Mouse (Mus musculus) embryonic facial prominence, embryonic 12.5 days (tissue): ENCODE results near the gene Fosl1. TPM values are rescaled to one million over a fixed set of nuclear protein-coding genes. Genes with fewer than 3 reads are reported as not detected.

Experiments
- ATAC-seq: fragments of 200-750 bp; cut with Nextera tagmentation; 2 replicates; pipeline ENCODE4 v1.8.0; 2017; ENCODE audit not compliant: insufficient number of reproducible peaks, insufficient read depth, low FRiP score, low TSS enrichment
- H3K27ac ChIP-seq: fragments of 300-500 bp; sonication (generic); 2 replicates; pipeline ENCODE4 v1.5.1; 2016; ENCODE audit warnings: mild to moderate bottlenecking
- H3K27me3 ChIP-seq: fragments of 300-500 bp; sonication (generic); 2 replicates; pipeline ENCODE4 v1.6.1; 2016; ENCODE audit warnings: mild to moderate bottlenecking, moderate library complexity
- H3K36me3 ChIP-seq: fragments of 300-500 bp; sonication (generic); 2 replicates; pipeline ENCODE4 v1.6.1; 2016; ENCODE audit warnings: mild to moderate bottlenecking
- H3K4me1 ChIP-seq: fragments of 300-500 bp; sonication (generic); 2 replicates; pipeline ENCODE4 v1.6.1; 2016
- H3K4me2 ChIP-seq: fragments of 300-500 bp; sonication (generic); replicated peaks from 2 replicates; pipeline ENCODE4 v1.6.1; 2016; ENCODE audit warnings: mild to moderate bottlenecking, moderate library complexity
- H3K4me3 ChIP-seq: fragments of 300-500 bp; sonication (generic); 2 replicates; pipeline ENCODE4 v1.5.1; 2016; ENCODE audit warnings: mild to moderate bottlenecking
- H3K9ac ChIP-seq: fragments of 300-500 bp; sonication (generic); 2 replicates; pipeline ENCODE4 v1.6.1; 2016; ENCODE audit warnings: mild to moderate bottlenecking, moderate library complexity
- H3K9me3 ChIP-seq: fragments of 300-500 bp; sonication (generic); 2 replicates; pipeline ENCODE4 v1.6.1; 2016; ENCODE audit warnings: mild to moderate bottlenecking, moderate library complexity
- WGBS: fragments of 180-500 bp; shearing (Covaris S2); methylation state at CpG from one replicate; pipeline ENCODE4 v1.1.7; 2016; 5-methylcytosine and 5-hydroxymethylcytosine counted together
- polyA plus RNA-seq: library from polyadenylated mRNA; unstranded; fragments of >200 nt; fragmentation: Nextera tagmentation; extraction: Ambion mirVana; gene quantifications from 2 replicates; pipeline ENCODE4 v1.2.1, GENCODE M21; 2016

Gene Fosl1
- polyA plus RNA-seq, 1 experiment from 2014 or later, result not detected

- H3K9ac ChIP-seq, result peak overlapping the region; percentile 81
- H3K36me3 ChIP-seq, result peaks cover 41% of the 10 kb centered on the region
- peak overlapping the region; percentile 74 for H3K27ac ChIP-seq
- H3K4me3 ChIP-seq, result peak overlapping the region; percentile 80
- no peaks in the 10 kb centered on the region for H3K9me3 ChIP-seq
- peak overlapping the region; percentile 88 for H3K4me2 ChIP-seq
- peaks cover 28% of the 10 kb centered on the region for H3K4me1 ChIP-seq
- WGBS, result 89% methylated on average over 18 of the region's 18 CpGs
- no peaks in the 10 kb centered on the region for H3K27me3 ChIP-seq
- ATAC-seq, result no peak
These were observed 21.3 kb upstream of the Fosl1 start for GRCm38 (mm10) chr19:5425906-5426565.

DNA sequence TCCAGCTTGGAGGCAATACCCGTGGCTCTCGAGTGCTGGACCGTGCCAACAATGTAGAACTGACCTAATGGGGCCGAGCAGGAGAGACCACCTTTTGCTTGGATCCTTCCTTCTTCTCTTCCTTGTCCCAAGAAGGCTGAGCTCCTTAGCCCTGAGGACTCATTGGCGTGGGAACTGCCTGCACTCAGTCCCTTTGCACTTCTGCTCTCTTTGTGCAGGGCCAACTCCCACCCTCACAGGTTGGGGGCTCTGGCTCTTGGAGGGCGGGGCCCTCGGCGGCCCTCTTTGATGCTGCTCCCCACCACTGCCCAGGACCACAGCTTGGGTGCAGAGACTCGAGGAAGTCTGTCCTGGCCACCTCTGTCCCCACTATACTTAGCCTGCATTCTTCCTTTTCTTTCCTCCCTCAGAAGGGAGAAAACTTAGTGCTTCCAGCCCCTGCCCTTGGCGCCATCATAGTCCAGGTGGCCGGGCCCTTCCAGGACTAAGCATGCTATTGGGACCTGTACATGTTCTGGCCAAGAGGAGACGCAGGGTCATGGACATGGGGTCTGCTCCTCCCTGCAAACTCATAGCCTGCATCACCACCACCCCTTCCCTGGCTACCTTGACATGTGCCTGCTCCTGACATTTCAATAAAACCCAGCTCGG, 20.6 kb upstream of the Fosl1 start:
- peak overlapping the region; percentile 81; the same call in 1 of the 2 replicates for H3K9ac ChIP-seq
- no peaks in the 10 kb centered on the region for H3K9me3 ChIP-seq
- ATAC-seq, result no peak
- H3K4me1 ChIP-seq, result peaks cover 28% of the 10 kb centered on the region
- 93% methylated on average over 13 of the region's 13 CpGs for WGBS
- H3K27ac ChIP-seq, result no peak overlapping the region
- H3K27me3 ChIP-seq, result no peaks in the 10 kb centered on the region
- H3K4me3 ChIP-seq, result 0 out of 2 replicates have a peak overlapping the region, but pooled peaks have one; percentile 80
- H3K36me3 ChIP-seq, result peaks cover 34% of the 10 kb centered on the region
- H3K4me2 ChIP-seq, result peak overlapping the region; percentile 88

GRCm38 (mm10) chr19:5428083-5428482, 19.3 kb upstream of the Fosl1 start:
- Histone ChIP-seq H3K9ac (no peak overlapping the region), H3K27ac (no peak overlapping the region), H3K36me3 (peaks cover 21% of the 10 kb centered on the region), H3K9me3 (no peaks in the 10 kb centered on the region), H3K4me2 (no peak overlapping the region), H3K27me3 (no peaks in the 10 kb centered on the region), H3K4me3 (no peak overlapping the region), H3K4me1 (peaks cover 32% of the 10 kb centered on the region)
- no peak for ATAC-seq
- WGBS, result 94% methylated on average over 2 of the region's 2 CpGs

GRCm38 (mm10) chr19:5429219-5429618, 18.1 kb upstream of the Fosl1 start:
- Histone ChIP-seq H3K9me3 (no peaks in the 10 kb centered on the region), H3K4me1 (peaks cover 33% of the 10 kb centered on the region), H3K9ac (no peak overlapping the region), H3K27ac (no peak overlapping the region), H3K27me3 (no peaks in the 10 kb centered on the region), H3K4me2 (no peak overlapping the region), H3K36me3 (peaks cover 20% of the 10 kb centered on the region), H3K4me3 (no peak overlapping the region)
- WGBS, result 85% methylated on average over 4 of the region's 4 CpGs
- no peak for ATAC-seq

DNA sequence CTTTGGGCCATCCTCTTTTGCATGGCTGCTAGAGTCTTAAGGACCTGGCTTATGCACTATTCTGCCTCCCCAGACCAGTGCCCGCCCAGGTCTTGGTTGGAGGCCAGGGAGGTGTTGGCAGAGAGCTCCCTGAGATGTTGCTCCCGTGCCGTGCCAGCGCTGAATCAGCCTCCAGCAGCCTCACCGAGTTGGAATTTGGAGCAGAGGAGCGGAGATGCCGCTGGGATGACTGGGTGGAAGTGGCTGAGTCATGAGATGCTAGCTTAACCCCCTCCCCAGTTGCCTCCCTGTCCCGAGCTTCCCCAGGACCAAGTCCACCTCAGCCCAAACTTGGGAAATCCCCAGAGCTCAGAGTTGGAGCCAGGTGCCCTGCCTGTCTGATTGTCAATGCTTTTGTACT, 17.5 kb upstream of the Fosl1 start:
- Histone ChIP-seq H3K4me1 (peaks cover 33% of the 10 kb centered on the region), H3K27me3 (no peaks in the 10 kb centered on the region), H3K9me3 (no peaks in the 10 kb centered on the region), H3K4me2 (no peak overlapping the region), H3K9ac (no peak overlapping the region), H3K36me3 (peaks cover 20% of the 10 kb centered on the region), H3K27ac (no peak overlapping the region), H3K4me3 (no peak overlapping the region)
- WGBS, result 78% methylated on average over 8 of the region's 8 CpGs
- ATAC-seq, result no peak

DNA sequence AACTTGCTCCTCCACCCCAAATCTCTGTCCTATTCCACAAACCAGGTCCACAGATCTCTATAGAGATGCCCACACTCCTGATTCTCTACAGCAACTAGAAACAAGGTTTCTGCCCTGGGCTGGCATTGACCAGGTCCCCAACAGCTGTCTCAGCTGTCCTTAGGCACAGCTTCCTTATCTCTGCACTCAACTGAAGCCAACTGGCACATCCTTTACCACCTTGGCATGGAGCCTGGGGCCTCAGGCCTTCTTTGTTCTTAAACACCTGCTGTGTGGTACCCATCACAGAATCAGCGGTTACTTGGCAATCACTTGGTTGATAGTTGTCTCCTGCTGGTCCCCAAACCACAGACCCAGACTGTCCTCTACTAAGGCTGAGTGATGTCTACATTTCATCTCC, 16.9 kb upstream of the Fosl1 start:
- peaks cover 20% of the 10 kb centered on the region for H3K36me3 ChIP-seq
- H3K9me3 ChIP-seq, result no peaks in the 10 kb centered on the region
- 81% methylated on average over 1 of the region's 1 CpGs for WGBS
- H3K27me3 ChIP-seq, result no peaks in the 10 kb centered on the region
- no peak overlapping the region for H3K27ac ChIP-seq
- H3K4me3 ChIP-seq, result no peak overlapping the region
- no peak overlapping the region for H3K9ac ChIP-seq
- no peak for ATAC-seq
- H3K4me2 ChIP-seq, result no peak overlapping the region
- H3K4me1 ChIP-seq, result peaks cover 33% of the 10 kb centered on the region

- WGBS, result 68% methylated on average over 4 of the region's 4 CpGs
- Histone ChIP-seq H3K9ac (no peak overlapping the region), H3K9me3 (no peaks in the 10 kb centered on the region), H3K27me3 (no peaks in the 10 kb centered on the region), H3K4me2 (no peak overlapping the region), H3K27ac (peak overlapping the region; percentile 46; the same call in 1 of the 2 replicates), H3K36me3 (peaks cover 8% of the 10 kb centered on the region), H3K4me1 (peaks cover 20% of the 10 kb centered on the region), H3K4me3 (no peak overlapping the region)
- ATAC-seq, result no peak
These were observed 15.4 kb upstream of the Fosl1 start for GRCm38 (mm10) chr19:5431911-5432464.

DNA sequence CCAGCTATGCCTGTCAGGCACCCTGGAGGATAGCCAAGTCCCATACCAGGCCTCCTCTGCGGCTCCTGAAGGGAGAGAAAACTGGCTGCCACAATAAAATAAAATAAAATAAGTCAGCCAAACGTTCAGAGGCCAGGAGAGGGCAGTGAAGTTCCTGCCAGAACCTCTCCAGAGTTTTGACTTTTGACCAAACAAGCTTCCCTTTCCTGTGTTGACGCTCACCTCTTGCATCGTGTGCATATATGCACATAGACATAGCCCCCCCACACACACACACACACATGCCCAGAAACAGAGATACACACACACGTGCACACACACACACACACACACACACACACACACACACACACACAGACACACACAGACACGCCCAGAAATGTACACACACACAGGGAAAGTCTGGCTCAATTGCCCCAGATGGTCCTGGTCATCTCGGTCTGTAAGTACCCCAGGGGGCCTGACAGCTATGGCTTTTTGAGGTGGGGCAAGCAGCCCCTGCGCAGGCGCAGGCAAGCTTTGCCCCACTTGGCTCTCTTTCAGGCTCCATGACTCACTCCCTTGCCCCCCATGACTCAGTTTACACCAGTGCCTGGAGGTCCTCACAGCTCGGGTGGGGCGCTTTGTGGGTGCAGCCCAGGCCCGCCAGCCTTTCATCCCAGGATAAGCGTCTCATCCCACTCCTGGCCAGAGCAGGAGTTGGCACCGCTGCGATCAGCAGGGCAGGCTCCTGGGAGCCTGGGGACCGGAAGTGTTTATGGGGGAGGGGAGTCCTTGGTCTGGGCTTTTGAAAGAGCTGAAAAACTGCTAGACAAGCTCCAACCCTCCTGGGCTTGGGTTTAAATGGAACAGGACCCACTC, 14.1 kb upstream of the Fosl1 start:
- no peak; the same call in 1 of the 2 replicates for ATAC-seq
- Histone ChIP-seq H3K4me1 (peaks cover 19% of the 10 kb centered on the region), H3K27me3 (no peaks in the 10 kb centered on the region), H3K9me3 (no peaks in the 10 kb centered on the region), H3K4me3 (peak overlapping the region; percentile 30), H3K36me3 (no peaks in the 10 kb centered on the region), H3K4me2 (peak overlapping the region; percentile 52), H3K9ac (peak overlapping the region; percentile 37; the same call in 1 of the 2 replicates), H3K27ac (peak overlapping the region; percentile 61)
- 10% methylated on average over 16 of the region's 16 CpGs for WGBS

- Histone ChIP-seq H3K27ac (no peak overlapping the region; the same call in 1 of the 2 replicates), H3K36me3 (no peaks in the 10 kb centered on the region), H3K4me3 (peak overlapping the region; percentile 30), H3K4me1 (peaks cover 19% of the 10 kb centered on the region), H3K4me2 (peak overlapping the region; percentile 52), H3K9ac (no peak overlapping the region), H3K9me3 (no peaks in the 10 kb centered on the region), H3K27me3 (no peaks in the 10 kb centered on the region)
- 61% methylated on average over 7 of the region's 7 CpGs for WGBS
- no peak for ATAC-seq
These were observed 13.4 kb upstream of the Fosl1 start for GRCm38 (mm10) chr19:5433951-5434350.

DNA sequence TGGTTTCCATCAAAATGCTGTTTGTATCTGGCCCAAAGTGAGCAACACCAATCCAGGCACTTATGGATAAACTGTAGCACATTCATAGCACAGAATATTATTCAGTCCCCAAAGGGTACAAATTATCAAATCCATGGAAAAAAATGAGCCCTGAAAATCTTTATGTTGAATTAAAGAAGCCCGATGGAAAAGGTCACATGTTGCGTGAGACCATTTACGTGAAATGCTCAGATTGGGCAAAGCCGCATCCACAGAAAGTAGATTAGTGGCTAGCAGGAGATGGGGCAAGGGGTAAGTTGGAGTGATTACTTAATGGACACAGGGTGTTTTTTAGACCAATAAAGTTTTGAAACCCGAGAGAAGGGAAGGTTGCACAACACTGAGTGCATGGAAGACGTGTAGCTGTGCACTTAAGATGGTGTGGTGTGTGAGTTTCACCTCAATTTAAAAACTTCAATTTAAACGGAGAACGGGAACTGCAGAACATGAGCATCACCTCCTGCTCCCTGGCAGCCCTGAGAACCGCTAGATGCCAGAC, 2.9 kb upstream of the Fosl1 start:
- H3K4me2 ChIP-seq, result no peak overlapping the region
- no peaks in the 10 kb centered on the region for H3K9me3 ChIP-seq
- 61% methylated on average over 9 of the region's 9 CpGs for WGBS
- H3K9ac ChIP-seq, result no peak overlapping the region
- ATAC-seq, result no peak
- no peak overlapping the region for H3K4me3 ChIP-seq
- no peaks in the 10 kb centered on the region for H3K36me3 ChIP-seq
- H3K4me1 ChIP-seq, result peaks cover 23% of the 10 kb centered on the region; the same call in 1 of the 2 replicates
- peaks cover 38% of the 10 kb centered on the region for H3K27me3 ChIP-seq
- H3K27ac ChIP-seq, result no peak overlapping the region

DNA sequence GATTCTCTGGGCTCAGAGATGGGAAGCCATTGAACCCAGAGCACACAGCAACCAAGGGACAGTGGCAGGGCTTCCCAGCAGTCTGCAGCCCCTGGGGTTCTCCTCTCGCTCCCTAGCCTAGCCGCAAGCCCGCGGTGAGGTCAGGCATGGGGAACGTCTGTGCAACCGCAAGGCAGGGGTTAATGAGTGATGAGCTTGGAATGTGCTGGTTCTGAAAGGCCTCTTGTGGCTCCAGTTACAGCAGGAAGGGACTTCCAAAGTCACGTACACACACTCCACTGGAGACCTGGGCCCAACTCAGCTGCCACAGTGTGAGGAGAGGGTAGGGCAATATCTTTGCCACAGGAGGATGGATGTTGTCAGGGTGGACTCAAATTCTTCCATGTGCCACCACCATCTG, 2.4 kb upstream of the Fosl1 start:
- Histone ChIP-seq H3K36me3 (no peaks in the 10 kb centered on the region), H3K27ac (no peak overlapping the region), H3K9ac (no peak overlapping the region), H3K4me3 (no peak overlapping the region), H3K27me3 (peaks cover 43% of the 10 kb centered on the region), H3K9me3 (no peaks in the 10 kb centered on the region), H3K4me1 (peaks cover 23% of the 10 kb centered on the region; the same call in 1 of the 2 replicates), H3K4me2 (no peak overlapping the region)
- WGBS, result 23% methylated on average over 7 of the region's 7 CpGs
- no peak for ATAC-seq
